Mouse (Mus musculus): Measurements from ENCODE around the gene Rap2a.

DNA sequence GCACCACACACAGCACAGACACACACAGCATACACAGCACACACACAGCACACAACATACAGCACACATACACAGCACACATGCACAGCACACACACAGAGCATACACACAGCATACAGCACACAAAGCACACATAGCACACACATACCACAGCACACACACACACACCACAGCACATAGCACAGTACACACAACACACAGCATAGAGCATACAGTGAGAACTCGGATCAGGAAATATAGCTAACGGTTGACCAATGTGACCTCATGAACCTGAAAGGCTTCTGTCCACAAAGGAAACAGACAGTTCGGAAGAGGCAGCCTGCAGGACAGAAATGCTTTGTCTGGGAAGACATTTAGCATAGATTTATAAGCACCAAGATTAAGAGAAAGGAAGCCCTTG is 61.4 kb downstream of the Rap2a start:
- TF ChIP-seq POLR2AphosphoS2 (IDR thresholded peaks at IDR 0.05; ENCODE audit: low read length): no peak
- TF ChIP-seq TCF12 (IDR thresholded peaks at IDR 0.05; ENCODE audit: low read depth, low read length): no peak
- no peak for TF ChIP-seq POLR2A (IDR thresholded peaks at IDR 0.05; ENCODE audit: control insufficient read depth in 1 of 2, insufficient read depth in 1 of 2, low read depth in 1 of 2, low read length in 2 of 2, poor library complexity in 1 of 2)
- no peak for TF ChIP-seq TAL1 (IDR thresholded peaks at IDR 0.05; ENCODE audit: low read length)
- TF ChIP-seq EP300 (IDR thresholded peaks at IDR 0.05; ENCODE audit: low read depth in 1 of 2, low read length in 2 of 2): no peak
- no peak for TF ChIP-seq ETS1 (IDR thresholded peaks at IDR 0.05; ENCODE audit: low read depth, low read length)
- no peak for TF ChIP-seq E2F4 (IDR thresholded peaks at IDR 0.05; ENCODE audit: borderline replicate concordance, low read depth, low read length)
- no peak for TF ChIP-seq NELFE (IDR thresholded peaks at IDR 0.05; ENCODE audit: low read depth, low read length)
- TF ChIP-seq CTCF (IDR thresholded peaks at IDR 0.05 in 2 of 3, conservative IDR thresholded peaks at IDR 0.05 in 1 of 3; ENCODE audit: control insufficient read depth in 1 of 3, insufficient read depth in 1 of 3, low read depth in 2 of 3, low read length in 3 of 3, poor library complexity in 1 of 3, severe bottlenecking in 1 of 3): no peak
- TF ChIP-seq GATA1 (IDR thresholded peaks at IDR 0.05; ENCODE audit: low read depth, low read length): no peak
- TF ChIP-seq GABPA (IDR thresholded peaks at IDR 0.05; ENCODE audit: low read depth, low read length): no peak

Measured in MEL (cell line).